Mouse (Mus musculus) midbrain, postnatal 0 days (tissue): Measurements from ENCODE around the gene Ddx41. TPM values are rescaled to one million over a fixed set of nuclear protein-coding genes. Genes with fewer than 3 reads are reported as not detected.

Experiments
- ATAC-seq: fragments of 200-750 bp; cut with Nextera tagmentation; 2 replicates; pipeline ENCODE4 v1.8.0; 2017; ENCODE audit warnings: moderate number of reproducible peaks, mild to moderate bottlenecking, moderate TSS enrichment, moderate library complexity; ENCODE audit not compliant: low FRiP score
- DNase-seq: peaks from one replicate; pipeline ENCODE4 v3.0.0-alpha.2; 2015; ENCODE audit warnings: low spot score
- H3K27ac ChIP-seq: fragments of 300-500 bp; sonication (generic); 2 replicates; pipeline ENCODE4 v1.5.1; 2014; ENCODE audit warnings: low read depth, mild to moderate bottlenecking, low read length, mixed read lengths
- H3K27me3 ChIP-seq: fragments of 300-500 bp; sonication (generic); 2 replicates; pipeline ENCODE4 v1.6.1; 2014; ENCODE audit warnings: low read length, control low read depth, mixed read lengths; ENCODE audit not compliant: insufficient read depth
- H3K36me3 ChIP-seq: fragments of 300-500 bp; sonication (generic); 2 replicates; pipeline ENCODE4 v1.6.1; 2014; ENCODE audit warnings: low read length, control low read depth, mixed read lengths; ENCODE audit not compliant: insufficient read depth
- H3K4me1 ChIP-seq: fragments of 300-500 bp; sonication (generic); 2 replicates; pipeline ENCODE4 v1.6.1; 2014; ENCODE audit warnings: mild to moderate bottlenecking, control low read depth, antibody characterized with exemption, low read length, mixed read lengths; ENCODE audit not compliant: insufficient read depth
- H3K4me2 ChIP-seq: fragments of 300-500 bp; sonication (generic); 2 replicates; pipeline ENCODE4 v1.6.1; 2014; ENCODE audit warnings: low read depth, mild to moderate bottlenecking, low read length, mixed read lengths; ENCODE audit not compliant: poor library complexity, severe bottlenecking
- H3K4me3 ChIP-seq: fragments of 300-500 bp; sonication (generic); 2 replicates; pipeline ENCODE4 v1.5.1; 2014; ENCODE audit warnings: low read depth, mild to moderate bottlenecking, low read length, moderate library complexity
- H3K9ac ChIP-seq: fragments of 300-500 bp; sonication (generic); replicated peaks from 2 replicates; pipeline ENCODE4 v1.6.1; 2014; ENCODE audit warnings: mild to moderate bottlenecking, low read length, moderate library complexity, mixed read lengths; ENCODE audit not compliant: poor library complexity, severe bottlenecking
- H3K9me3 ChIP-seq: fragments of 300-500 bp; sonication (generic); 2 replicates; pipeline ENCODE4 v1.6.1; 2016; ENCODE audit warnings: low read length, control low read depth
- CTCF ChIP-seq: IDR thresholded peaks from 2 replicates; pipeline ENCODE4 v1.5.1; 2016; ENCODE audit warnings: antibody characterized with exemption, mild to moderate bottlenecking
- WGBS: fragments of 180-500 bp; shearing (Covaris S2); extraction: QIAGEN DNeasy Blood & Tissue Kit; methylation state at CpG from one replicate; pipeline ENCODE4 v1.1.7; 2014; 5-methylcytosine and 5-hydroxymethylcytosine counted together
- polyA plus RNA-seq: library from polyadenylated mRNA; unstranded; fragments of >200 nt; fragmentation: Nextera tagmentation; extraction: Ambion mirVana; gene quantifications from 2 replicates; pipeline ENCODE4 v1.2.1, GENCODE M21; 2015
- total RNA-seq: library from RNA; depleted of rRNA; stranded (reverse); fragments of >200 nt; gene quantifications from 2 replicates; pipeline ENCODE4 v1.2.3, GENCODE M21; 2014

Ddx41 gene
- total and polyA plus RNA-seq, 2 experiments from 2014 or later: 45.4 to 58.9 TPM

GRCm38 (mm10) chr13:55510332-55510667 is 26.2 kb downstream of the Ddx41 start:
- ATAC-seq: no peak
- H3K4me1 ChIP-seq: peaks cover 19% of the 10 kb centered on the region
- no peak for DNase-seq
- H3K9ac ChIP-seq: no peak overlapping the region
- no peak overlapping the region for H3K4me3 ChIP-seq
- no peaks in the 10 kb centered on the region for H3K9me3 ChIP-seq
- H3K27me3 ChIP-seq: no peaks in the 10 kb centered on the region
- WGBS: 31% methylated on average over 3 of the region's 3 CpGs
- TF ChIP-seq CTCF: no peak
- no peak overlapping the region for H3K4me2 ChIP-seq
- H3K27ac ChIP-seq: no peak overlapping the region; the same call in 1 of the 2 replicates
- peaks cover 38% of the 10 kb centered on the region for H3K36me3 ChIP-seq

- no peaks in the 10 kb centered on the region for H3K9me3 ChIP-seq
- peaks cover 14% of the 10 kb centered on the region for H3K4me1 ChIP-seq
- 94% methylated on average over 10 of the region's 10 CpGs for WGBS
- no peak overlapping the region for H3K9ac ChIP-seq
- no peak overlapping the region for H3K27ac ChIP-seq
- no peak for TF ChIP-seq CTCF
- no peak overlapping the region for H3K4me2 ChIP-seq
- DNase-seq (no peak), ATAC-seq (no peak)
- H3K36me3 ChIP-seq: peaks cover 49% of the 10 kb centered on the region
- H3K27me3 ChIP-seq: no peaks in the 10 kb centered on the region
- H3K4me3 ChIP-seq: no peak overlapping the region
These were observed 27.9 kb downstream of the Ddx41 start for GRCm38 (mm10) chr13:55508531-55508930.

- Histone ChIP-seq H3K36me3 (peaks cover 55% of the 10 kb centered on the region), H3K9ac (no peak overlapping the region), H3K9me3 (no peaks in the 10 kb centered on the region), H3K27me3 (no peaks in the 10 kb centered on the region), H3K4me3 (no peak overlapping the region), H3K4me1 (peaks cover 14% of the 10 kb centered on the region), H3K27ac (no peak overlapping the region), H3K4me2 (no peak overlapping the region)
- peak; percentile 40; the same call in 1 of the 2 replicates for TF ChIP-seq CTCF
- DNase-seq (no peak), ATAC-seq (0 out of 2 replicates have a peak, but pooled peaks have one; percentile 10)
- 56% methylated on average over 11 of the region's 11 CpGs for WGBS
These were observed 28.6 kb downstream of the Ddx41 start for GRCm38 (mm10) chr13:55507877-55508276.

- 86% methylated on average over 10 of the region's 10 CpGs for WGBS
- ATAC-seq: no peak
- no peak overlapping the region for H3K4me2 ChIP-seq
- H3K4me3 ChIP-seq: no peak overlapping the region
- TF ChIP-seq CTCF: no peak
- no peaks in the 10 kb centered on the region for H3K27me3 ChIP-seq
- no peak overlapping the region for H3K9ac ChIP-seq
- H3K4me1 ChIP-seq: peaks cover 8% of the 10 kb centered on the region
- no peak for DNase-seq
- no peak overlapping the region for H3K27ac ChIP-seq
- H3K9me3 ChIP-seq: no peaks in the 10 kb centered on the region
- H3K36me3 ChIP-seq: peaks cover 58% of the 10 kb centered on the region
These were observed 29.8 kb downstream of the Ddx41 start for GRCm38 (mm10) chr13:55506697-55507096.

GRCm38 (mm10) chr13:55505810-55506209 is 30.6 kb downstream of the Ddx41 start:
- H3K27ac ChIP-seq: no peak overlapping the region
- H3K9me3 ChIP-seq: no peaks in the 10 kb centered on the region
- no peak for DNase-seq
- H3K9ac ChIP-seq: no peak overlapping the region
- WGBS: 97% methylated on average over 8 of the region's 9 CpGs
- H3K27me3 ChIP-seq: no peaks in the 10 kb centered on the region
- ATAC-seq: no peak
- no peaks in the 10 kb centered on the region for H3K4me1 ChIP-seq
- no peak for TF ChIP-seq CTCF
- H3K4me2 ChIP-seq: no peak overlapping the region
- H3K36me3 ChIP-seq: peaks cover 58% of the 10 kb centered on the region
- no peak overlapping the region for H3K4me3 ChIP-seq

- Histone ChIP-seq H3K27me3 (no peaks in the 10 kb centered on the region), H3K9ac (no peak overlapping the region), H3K27ac (no peak overlapping the region), H3K9me3 (no peaks in the 10 kb centered on the region), H3K4me2 (no peak overlapping the region), H3K4me3 (no peak overlapping the region), H3K4me1 (no peaks in the 10 kb centered on the region), H3K36me3 (peaks cover 56% of the 10 kb centered on the region)
- 83% methylated on average over 5 of the region's 5 CpGs for WGBS
- DNase-seq (no peak), ATAC-seq (no peak)
- TF ChIP-seq CTCF: no peak
These were observed 32.1 kb downstream of the Ddx41 start for GRCm38 (mm10) chr13:55504390-55504789.
